Mouse (Mus musculus) myocyte (in vitro differentiated cells): ENCODE results near the gene Hivep2.

ENCODE experiments used
- E2F4 ChIP-seq: IDR thresholded peaks from one replicate; pipeline ENCODE4 v1.6.1; 2011; ENCODE audit warnings: mild to moderate bottlenecking, control low read depth, moderate library complexity; ENCODE audit not compliant: insufficient read depth
- MAX ChIP-seq: IDR thresholded peaks from one replicate; pipeline ENCODE4 v1.6.1; 2011; ENCODE audit warnings: low read depth, mild to moderate bottlenecking, control low read depth
- MYOD1 ChIP-seq, 3 experiments: IDR thresholded peaks; one replicate each; pipeline ENCODE4 v1.6.1; 2011; ENCODE audit warnings: control low read depth in 2 of 3, low read depth in 2 of 3, mild to moderate bottlenecking in 2 of 3, moderate library complexity in 1 of 3; ENCODE audit not compliant: insufficient read length in 2 of 3, control insufficient read depth in 1 of 3
- POLR2A ChIP-seq: IDR thresholded peaks from one replicate; pipeline ENCODE4 v1.6.1; 2011; ENCODE audit warnings: low read depth, mild to moderate bottlenecking, control low read depth, moderate library complexity; ENCODE audit not compliant: insufficient read length
- SRF ChIP-seq: IDR thresholded peaks from one replicate; pipeline ENCODE4 v1.6.1; 2011; ENCODE audit warnings: low read depth; ENCODE audit not compliant: control insufficient read depth, insufficient read length
- TCF12 ChIP-seq: IDR thresholded peaks from one replicate; pipeline ENCODE4 v1.6.1; 2011; ENCODE audit warnings: mild to moderate bottlenecking, control low read depth; ENCODE audit not compliant: poor library complexity, insufficient read depth, severe bottlenecking

GRCm38 (mm10) chr10:13916645-13917342 lies 49.1 kb upstream of the Hivep2 start:
- no peak for TF ChIP-seq SRF
- TF ChIP-seq POLR2A = no peak
- TF ChIP-seq TCF12 = no peak
- no peak for TF ChIP-seq E2F4
- no peak for TF ChIP-seq MAX
- TF ChIP-seq MYOD1 (IDR thresholded peaks at IDR 0.05; ENCODE audit: control insufficient read depth in 1 of 3, insufficient read length in 2 of 3, low read depth in 2 of 3) = no peak
